Mouse (Mus musculus) brain, embryonic 18.5 days (tissue): ENCODE measurements at regions not wholly inside any gene's neighbourhood (a gene's known extent, or its start where the extent isn't known, plus 50 kb on each side); places are given as distances from the start of the nearest gene placed in this dataset.

ENCODE experiments used
- DNase-seq: peaks from one replicate; pipeline ENCODE4 v3.0.0-alpha.2; 2012; ENCODE audit warnings: low read depth, low spot score

GRCm38 (mm10) chr15:86899961-86900360 is 644.1 kb upstream of the Fam19a5 start:
- no peak for DNase-seq

GRCm38 (mm10) chr15:86903006-86903405 is 641.1 kb upstream of the Fam19a5 start:
- no peak for DNase-seq

GRCm38 (mm10) chr15:86913276-86913675 is 630.8 kb upstream of the Fam19a5 start:
- no peak for DNase-seq

- no peak for DNase-seq
Observed at GRCm38 (mm10) chr15:86917891-86918290, 626.2 kb upstream of the Fam19a5 start.

GRCm38 (mm10) chr15:86919704-86920103 is 624.4 kb upstream of the Fam19a5 start:
- no peak for DNase-seq

- no peak for DNase-seq
Observed at GRCm38 (mm10) chr15:86920185-86920584, 623.9 kb upstream of the Fam19a5 start.

GRCm38 (mm10) chr15:86921401-86921800 is 622.7 kb upstream of the Fam19a5 start:
- no peak for DNase-seq

GRCm38 (mm10) chr15:86925081-86925749 is 618.9 kb upstream of the Fam19a5 start:
- DNase-seq = no peak

GRCm38 (mm10) chr15:86932345-86933075 is 611.6 kb upstream of the Fam19a5 start:
- no peak for DNase-seq

GRCm38 (mm10) chr15:86937364-86937763 is 606.7 kb upstream of the Fam19a5 start:
- DNase-seq = no peak

GRCm38 (mm10) chr15:86944529-86944928 is 599.6 kb upstream of the Fam19a5 start:
- no peak for DNase-seq

GRCm38 (mm10) chr15:86952593-86952992 is 591.5 kb upstream of the Fam19a5 start:
- DNase-seq = no peak

- no peak for DNase-seq
Observed at GRCm38 (mm10) chr15:86957872-86958271, 586.2 kb upstream of the Fam19a5 start.

GRCm38 (mm10) chr15:86962921-86963320 is 581.2 kb upstream of the Fam19a5 start:
- no peak for DNase-seq

- peak; percentile 30 for DNase-seq
Observed at GRCm38 (mm10) chr15:86963486-86963885, 580.6 kb upstream of the Fam19a5 start.

GRCm38 (mm10) chr15:86971436-86971835 is 572.7 kb upstream of the Fam19a5 start:
- DNase-seq = no peak

- no peak for DNase-seq
Observed at GRCm38 (mm10) chr15:86996196-86996595, 547.9 kb upstream of the Fam19a5 start.

- DNase-seq = no peak
Observed at GRCm38 (mm10) chr15:87018978-87019377, 525.1 kb upstream of the Fam19a5 start.

GRCm38 (mm10) chr15:87045971-87046370 is 498.1 kb upstream of the Fam19a5 start:
- no peak for DNase-seq

GRCm38 (mm10) chr15:87054186-87054585 is 489.9 kb upstream of the Fam19a5 start:
- DNase-seq = no peak

- DNase-seq = no peak
Observed at GRCm38 (mm10) chr15:87064890-87065289, 479.2 kb upstream of the Fam19a5 start.

GRCm38 (mm10) chr15:87068261-87068660 is 475.8 kb upstream of the Fam19a5 start:
- no peak for DNase-seq

GRCm38 (mm10) chr15:87074559-87074958 is 469.5 kb upstream of the Fam19a5 start:
- DNase-seq = no peak
